Mouse (Mus musculus): ENCODE results near the gene Dalrd3.

DNA sequence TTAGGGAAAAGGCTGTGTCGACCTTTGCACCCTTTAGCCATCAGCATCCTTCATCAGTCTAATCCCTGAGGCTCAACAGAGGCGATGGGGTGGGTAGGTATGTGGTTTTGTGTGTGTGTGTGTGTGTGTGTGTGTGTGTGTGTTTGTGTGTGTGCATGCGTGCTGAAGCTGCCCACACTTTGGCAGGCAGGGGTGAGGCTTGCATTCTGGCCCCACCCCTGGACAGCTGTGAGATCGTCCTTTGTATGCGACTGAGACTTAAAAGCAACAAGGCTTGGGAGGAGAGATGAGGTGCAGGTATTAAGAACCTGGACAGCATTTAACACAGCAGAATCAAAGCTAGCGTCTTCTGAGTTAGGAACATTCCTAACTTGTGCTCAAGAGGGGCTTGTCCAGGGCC, 7.3 kb downstream of the Dalrd3 start:
- TF ChIP-seq MAX (IDR thresholded peaks at IDR 0.05) (no peak), CTCF (IDR thresholded peaks at IDR 0.05; ENCODE audit: control insufficient read depth, insufficient read depth, insufficient read length) (no peak), MYOG (IDR thresholded peaks at IDR 0.05; ENCODE audit: control insufficient read depth, extremely low read depth, insufficient read length) (no peak)
